Mouse (Mus musculus): ENCODE measurements at regions not wholly inside any gene's neighbourhood (a gene's known extent, or its start where the extent isn't known, plus 50 kb on each side); places are given as distances from the start of the nearest gene placed in this dataset.

DNA sequence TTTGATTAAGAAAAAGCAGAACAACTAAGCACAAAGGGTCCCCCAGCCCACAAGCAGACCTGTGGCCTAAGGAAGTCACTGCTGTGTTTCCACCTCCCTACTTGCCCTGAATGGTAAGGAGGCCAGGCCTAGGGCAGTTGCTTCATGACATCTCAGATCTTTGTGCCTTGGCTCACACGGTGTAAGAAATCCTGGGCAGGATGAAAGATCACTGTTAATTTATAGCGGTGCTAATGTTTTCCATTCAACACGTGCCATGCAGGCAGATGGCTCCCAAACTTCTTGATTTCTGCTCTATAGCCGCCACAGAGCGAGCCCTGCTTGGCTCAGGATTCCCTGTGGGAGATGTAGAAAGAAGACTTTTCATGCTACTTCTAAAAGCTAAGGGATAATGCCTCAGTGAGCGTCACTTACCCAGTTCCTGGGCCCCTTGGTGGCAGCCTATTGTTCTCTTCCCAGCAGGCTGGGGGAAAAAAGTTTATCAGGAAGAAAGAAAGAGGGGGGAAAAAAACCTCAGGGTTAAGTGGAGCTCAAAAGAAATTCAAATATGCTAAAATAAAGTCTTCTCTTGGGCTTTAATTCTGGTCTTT, 327.4 kb downstream of the Adgrl2 start:
- no peak for DNase-seq (ENCODE audit: extremely low read depth, insufficient read length, low spot score)

GRCm38 (mm10) chr3:148659024-148659423, 331.3 kb downstream of the Adgrl2 start:
- DNase-seq (ENCODE audit: extremely low read depth, insufficient read length, low spot score): no peak

GRCm38 (mm10) chr3:148658368-148658767, 332.0 kb downstream of the Adgrl2 start:
- no peak for DNase-seq (ENCODE audit: extremely low read depth, insufficient read length, low spot score)

- no peak for DNase-seq (ENCODE audit: extremely low read depth, insufficient read length, low spot score)
These were observed 334.2 kb downstream of the Adgrl2 start for GRCm38 (mm10) chr3:148656187-148656586.

DNA sequence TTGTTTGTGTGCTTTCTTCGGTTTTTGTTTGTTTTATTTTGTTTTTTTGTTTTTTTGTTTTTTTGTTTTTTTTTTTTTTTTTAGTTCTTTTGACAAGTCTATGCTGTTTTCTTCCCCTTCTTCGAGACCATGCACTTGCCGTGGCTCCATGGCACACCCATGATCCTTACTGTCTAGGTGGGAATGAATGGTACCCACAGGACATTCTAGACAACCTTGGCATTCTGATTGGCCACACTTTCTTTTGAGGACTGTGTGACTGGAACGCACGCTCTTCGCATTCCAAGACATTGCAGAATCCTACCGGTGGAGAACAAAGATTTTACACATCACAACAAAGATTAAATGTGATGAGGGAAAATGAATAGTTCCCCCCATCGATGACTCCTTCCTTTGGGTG, 340.1 kb downstream of the Adgrl2 start:
- DNase-seq (ENCODE audit: extremely low read depth, insufficient read length, low spot score): no peak

DNA sequence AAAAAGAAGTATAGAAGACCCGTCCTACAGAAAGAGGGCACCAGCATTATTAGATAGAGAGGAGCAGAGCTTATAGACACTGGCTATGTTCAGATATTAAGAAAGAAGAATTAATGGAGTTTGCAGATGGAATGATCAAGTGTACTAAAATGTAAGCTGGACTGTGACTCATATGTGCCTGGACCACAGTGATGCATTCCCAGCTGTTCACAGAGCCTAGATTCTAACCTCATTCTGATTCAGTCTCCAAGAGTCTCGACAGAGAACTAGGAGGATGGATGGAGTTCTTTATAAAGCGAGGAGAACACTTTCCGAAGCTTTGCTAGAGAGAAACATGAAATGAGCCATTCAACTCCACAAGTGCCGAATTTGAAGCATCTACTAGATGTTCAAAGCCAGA, 345.4 kb downstream of the Adgrl2 start:
- peak; percentile 21 for DNase-seq (ENCODE audit: extremely low read depth, insufficient read length, low spot score)

GRCm38 (mm10) chr3:148641581-148641980, 348.8 kb downstream of the Adgrl2 start:
- DNase-seq (ENCODE audit: extremely low read depth, insufficient read length, low spot score): no peak

DNA sequence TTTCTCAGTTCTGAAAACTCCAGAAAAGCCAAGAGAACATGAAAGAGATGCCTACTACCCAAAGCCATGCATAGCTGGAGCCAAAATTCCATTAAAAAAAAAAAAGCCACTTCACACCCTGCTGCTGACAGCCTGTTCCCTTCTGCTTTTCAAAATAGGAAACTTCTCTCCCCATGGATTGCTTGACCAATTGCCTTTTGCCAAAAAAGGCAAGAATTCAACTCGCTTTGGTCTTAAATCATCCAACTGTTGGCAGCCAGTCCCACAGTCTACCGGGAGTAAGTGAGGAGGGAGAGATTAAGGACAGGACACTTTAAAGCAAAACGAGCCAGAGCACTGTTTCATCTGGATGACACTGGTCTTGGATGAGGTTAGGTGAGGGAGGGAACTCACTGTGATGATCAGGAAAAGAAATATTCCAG, 349.7 kb downstream of the Adgrl2 start:
- DNase-seq (ENCODE audit: extremely low read depth, insufficient read length, low spot score): peak; percentile 29

DNA sequence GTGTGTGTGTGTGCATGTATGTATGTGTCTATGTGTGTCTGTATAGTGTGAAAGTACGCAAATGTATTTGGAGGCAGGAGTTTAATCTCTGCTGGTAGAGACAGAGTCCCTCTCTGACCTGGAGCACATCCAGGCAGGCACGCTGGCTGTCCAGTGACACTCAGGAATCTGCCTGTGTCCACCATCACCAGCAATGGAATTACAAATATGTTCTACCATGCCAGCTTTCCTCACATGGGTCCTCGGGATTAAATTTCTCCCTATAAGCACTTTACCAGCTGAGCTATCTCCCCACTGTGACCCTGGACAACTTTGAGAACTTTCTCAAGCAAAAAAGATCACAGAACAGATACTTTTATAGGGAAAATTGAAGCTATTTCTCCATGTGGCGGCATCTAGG, 355.3 kb downstream of the Adgrl2 start:
- DNase-seq (ENCODE audit: extremely low read depth, insufficient read length, low spot score): peak; percentile 38

- no peak for DNase-seq (ENCODE audit: extremely low read depth, insufficient read length, low spot score)
These were observed 356.0 kb downstream of the Adgrl2 start for GRCm38 (mm10) chr3:148634352-148634751.

DNA sequence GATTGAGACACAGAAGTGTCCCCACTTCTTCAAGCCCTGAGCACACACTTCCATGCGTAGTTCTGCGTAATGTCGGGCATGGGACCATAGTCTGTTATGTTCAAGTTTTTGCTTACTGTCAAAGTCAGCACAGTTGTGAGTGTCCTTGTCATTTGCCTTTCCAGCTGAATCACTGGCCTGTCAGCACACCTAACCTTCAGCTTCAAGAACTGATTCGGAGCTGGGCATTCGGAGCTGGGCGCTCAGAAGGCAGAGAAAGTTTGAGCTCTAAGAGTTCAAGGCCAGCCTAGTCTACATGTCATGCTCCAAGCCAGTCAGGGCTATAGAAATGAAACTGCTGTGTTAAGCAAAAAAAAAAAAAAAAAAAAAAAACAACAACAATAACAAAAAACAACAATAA, 357.1 kb downstream of the Adgrl2 start:
- DNase-seq (ENCODE audit: extremely low read depth, insufficient read length, low spot score): no peak

DNA sequence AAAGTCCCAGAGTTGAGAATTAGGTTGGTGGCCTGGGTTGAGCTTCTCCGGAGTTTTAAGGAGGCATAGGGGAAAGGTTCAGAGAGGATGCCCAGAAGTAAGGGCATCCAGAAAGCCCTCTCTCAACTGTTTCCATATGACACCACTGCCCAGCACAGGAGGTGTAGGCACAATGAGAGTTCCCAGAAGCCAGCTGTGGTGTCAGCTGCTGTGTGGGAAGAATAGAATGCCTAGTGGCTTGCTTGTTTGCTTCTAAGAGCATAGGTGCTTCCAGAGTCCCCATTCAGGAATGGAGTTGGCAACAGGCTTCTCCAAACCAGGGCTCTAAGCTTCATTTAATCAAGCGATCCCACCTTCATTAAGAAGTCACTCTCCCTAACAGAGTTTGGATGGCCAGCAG, 357.9 kb downstream of the Adgrl2 start:
- DNase-seq (ENCODE audit: extremely low read depth, insufficient read length, low spot score): no peak

GRCm38 (mm10) chr3:148631415-148632192, 358.8 kb downstream of the Adgrl2 start:
- no peak for DNase-seq (ENCODE audit: extremely low read depth, insufficient read length, low spot score)

DNA sequence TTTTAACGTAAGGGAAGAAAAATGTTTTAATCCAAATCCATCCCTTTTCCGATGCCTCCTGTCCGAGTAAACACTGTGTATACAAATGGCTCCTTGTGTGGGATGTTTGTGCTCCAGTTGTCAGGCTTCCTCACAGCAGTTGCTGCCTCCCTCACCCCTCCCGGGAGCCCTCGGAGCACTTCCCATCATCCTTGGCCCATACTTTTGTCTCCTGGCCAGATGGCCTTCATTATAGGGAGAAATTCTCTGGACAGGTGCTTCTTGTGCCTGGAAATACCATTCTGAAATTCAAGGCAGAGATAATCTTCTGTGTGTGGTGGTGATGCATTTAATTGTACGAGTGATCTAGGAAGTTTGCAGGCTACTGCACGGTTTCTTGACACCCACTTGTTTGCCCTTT, 359.5 kb downstream of the Adgrl2 start:
- DNase-seq (ENCODE audit: extremely low read depth, insufficient read length, low spot score): no peak

DNA sequence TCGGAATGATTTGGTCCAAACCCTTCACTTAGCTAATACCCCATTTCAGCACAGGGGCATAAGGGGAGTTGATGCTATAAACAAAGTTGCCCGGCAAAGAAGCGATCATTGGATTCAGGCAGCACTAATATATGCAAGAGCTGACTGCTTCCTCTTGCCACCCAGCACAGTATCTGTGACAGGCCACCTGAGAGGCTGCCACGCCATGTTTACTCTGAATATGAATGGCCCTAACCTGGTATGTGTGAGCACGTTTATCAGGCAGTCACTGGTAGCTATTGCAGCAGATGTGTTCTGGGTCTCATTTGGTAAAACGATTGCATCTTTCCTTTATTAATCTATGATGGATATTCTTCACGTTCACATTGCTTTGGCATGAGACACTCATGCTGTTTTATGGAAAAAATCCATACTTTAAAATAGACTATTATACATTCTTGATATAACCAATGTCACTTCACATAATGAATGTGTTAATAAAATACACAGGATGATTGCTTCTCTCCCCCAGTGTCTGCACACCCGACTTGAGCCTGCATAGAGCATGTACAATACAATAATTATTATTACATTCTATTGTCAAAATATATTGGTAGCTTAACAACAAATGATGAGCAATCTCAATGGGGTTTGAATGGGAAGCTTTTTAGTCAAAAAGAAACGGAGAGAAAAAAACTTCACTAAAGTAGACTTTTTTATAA, 375.2 kb downstream of the Adgrl2 start:
- no peak for DNase-seq (ENCODE audit: extremely low read depth, insufficient read length, low spot score)

DNA sequence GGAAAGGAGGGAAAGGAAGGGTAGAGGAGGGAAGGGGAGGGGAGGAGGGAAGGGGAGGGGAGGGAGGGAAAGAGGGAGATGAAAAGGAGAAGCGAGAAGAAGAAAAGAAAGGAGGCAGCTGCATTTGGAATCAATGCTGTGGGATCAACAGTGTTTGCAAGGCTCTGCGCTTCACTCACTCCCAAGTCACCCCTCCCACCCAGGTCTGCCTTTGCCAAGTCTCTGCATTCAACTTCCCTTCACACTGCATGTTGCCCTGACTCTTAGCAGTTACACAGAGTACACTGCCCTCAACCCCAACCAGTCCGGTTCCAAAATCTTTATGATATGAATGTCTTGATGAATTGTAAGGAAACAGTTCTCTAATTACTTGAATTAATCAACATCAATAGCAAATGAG, 376.9 kb downstream of the Adgrl2 start:
- no peak for DNase-seq (ENCODE audit: extremely low read depth, insufficient read length, low spot score)

DNA sequence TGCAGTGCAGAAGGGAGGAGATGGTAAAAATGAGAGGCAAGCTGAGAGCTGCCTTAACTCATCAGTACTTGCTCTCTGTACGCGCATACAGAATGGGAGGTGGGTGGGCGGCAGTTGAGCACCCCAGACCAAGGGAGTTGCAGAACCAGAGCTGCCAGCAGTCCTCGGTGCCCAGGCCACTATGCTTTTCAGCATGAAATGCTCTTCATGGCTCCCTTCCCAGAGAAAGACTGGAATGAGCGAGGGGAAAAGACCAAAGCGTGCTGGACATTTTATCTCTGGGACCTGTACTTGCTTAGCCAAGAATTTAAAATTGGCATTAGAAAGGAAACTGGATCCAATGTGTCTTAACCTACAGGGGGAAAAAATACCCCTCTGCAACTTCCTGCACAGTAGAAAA, 387.1 kb downstream of the Adgrl2 start:
- no peak for DNase-seq (ENCODE audit: extremely low read depth, insufficient read length, low spot score)

- DNase-seq (ENCODE audit: extremely low read depth, insufficient read length, low spot score): no peak
These were observed 387.6 kb downstream of the Adgrl2 start for GRCm38 (mm10) chr3:148602730-148603255.

- DNase-seq (ENCODE audit: extremely low read depth, insufficient read length, low spot score): peak; percentile 11
These were observed 394.8 kb downstream of the Adgrl2 start for GRCm38 (mm10) chr3:148595561-148595960.

GRCm38 (mm10) chr3:148589556-148589955, 400.8 kb downstream of the Adgrl2 start:
- no peak for DNase-seq (ENCODE audit: extremely low read depth, insufficient read length, low spot score)

- DNase-seq (ENCODE audit: extremely low read depth, insufficient read length, low spot score): peak; percentile 23
These were observed 414.6 kb downstream of the Adgrl2 start for GRCm38 (mm10) chr3:148575735-148576134.

- DNase-seq (ENCODE audit: extremely low read depth, insufficient read length, low spot score): no peak
These were observed 417.9 kb downstream of the Adgrl2 start for GRCm38 (mm10) chr3:148572493-148572892.

All from 3134 (cell line).